Mouse (Mus musculus): ENCODE measurements at regions not wholly inside any gene's neighbourhood (a gene's known extent, or its start where the extent isn't known, plus 50 kb on each side); places are given as distances from the start of the nearest gene placed in this dataset.

DNA sequence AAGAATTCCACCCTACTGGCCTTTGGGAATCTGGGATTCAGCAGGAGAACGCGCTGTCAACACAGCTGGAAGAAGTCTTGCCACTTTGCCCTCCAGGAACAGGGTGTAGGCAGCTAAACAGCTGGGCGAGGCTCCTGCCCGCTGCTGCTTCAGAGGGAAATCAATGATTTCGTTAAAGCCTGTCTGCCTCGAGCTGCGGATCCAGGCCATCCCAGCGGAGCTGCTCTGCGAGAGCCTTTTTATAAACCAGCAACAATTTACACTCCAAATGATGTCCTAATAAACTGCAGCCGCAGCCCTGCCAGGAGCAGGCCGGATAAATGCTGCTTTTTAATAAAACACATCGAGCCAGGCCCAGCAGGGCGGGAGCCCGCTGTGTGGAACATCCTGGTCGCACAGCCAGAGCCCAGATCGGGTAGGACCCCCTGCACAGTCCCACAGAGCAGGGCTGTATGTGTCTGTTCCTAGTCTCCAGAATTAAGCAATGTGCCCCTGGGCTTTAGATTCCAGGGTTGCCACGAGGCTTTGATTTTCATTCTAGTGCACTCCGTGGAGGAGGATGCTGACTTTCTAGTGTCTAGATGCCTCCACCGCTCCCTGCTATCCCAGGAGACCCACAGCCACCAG is 78.6 kb upstream of the Hs3st2 start:
- H3K27ac ChIP-seq (ENCODE audit: low read depth): no peak overlapping the region
- H3K9ac ChIP-seq (ENCODE audit: low read length): no peak overlapping the region
- no peaks in the 10 kb centered on the region for H3K4me1 ChIP-seq (replicated peaks; ENCODE audit: control insufficient read depth, insufficient read depth, low read length)
- 18% methylated on average over 19 of the region's 19 CpGs for WGBS
- H3K27me3 ChIP-seq (replicated peaks; ENCODE audit: control insufficient read depth, insufficient read depth, low read length): no peaks in the 10 kb centered on the region; the same call in 1 of the 2 replicates
- no peak overlapping the region for H3K4me3 ChIP-seq (ENCODE audit: low read depth, low read length)
- no peak for ATAC-seq (replicated peaks; ENCODE audit: low FRiP score, low TSS enrichment, low read depth)
- H3K36me3 ChIP-seq (ENCODE audit: control insufficient read depth, insufficient read depth, low read length): no peaks in the 10 kb centered on the region
- H3K4me2 ChIP-seq (ENCODE audit: low read length): peak overlapping the region; percentile 15; the same call in 1 of the 2 replicates
- peak; percentile 51 for DNase-seq (ENCODE audit: low spot score)
- no peaks in the 10 kb centered on the region for H3K9me3 ChIP-seq (ENCODE audit: control insufficient read depth, low read length)

- H3K4me2 ChIP-seq (ENCODE audit: low read length): no peak overlapping the region
- 81% methylated on average over 4 of the region's 4 CpGs for WGBS
- no peaks in the 10 kb centered on the region; the same call in 1 of the 2 replicates for H3K27me3 ChIP-seq (replicated peaks; ENCODE audit: control insufficient read depth, insufficient read depth, low read length)
- no peaks in the 10 kb centered on the region for H3K36me3 ChIP-seq (ENCODE audit: control insufficient read depth, insufficient read depth, low read length)
- H3K27ac ChIP-seq (ENCODE audit: low read depth): no peak overlapping the region
- no peak overlapping the region for H3K4me3 ChIP-seq (ENCODE audit: low read depth, low read length)
- H3K4me1 ChIP-seq (replicated peaks; ENCODE audit: control insufficient read depth, insufficient read depth, low read length): no peaks in the 10 kb centered on the region
- no peak for DNase-seq (ENCODE audit: low spot score)
- no peaks in the 10 kb centered on the region for H3K9me3 ChIP-seq (ENCODE audit: control insufficient read depth, low read length)
- no peak overlapping the region for H3K9ac ChIP-seq (ENCODE audit: low read length)
- no peak for ATAC-seq (replicated peaks; ENCODE audit: low FRiP score, low TSS enrichment, low read depth)
Observed at GRCm38 (mm10) chr7:121314521-121314920, 77.1 kb upstream of the Hs3st2 start.

DNA sequence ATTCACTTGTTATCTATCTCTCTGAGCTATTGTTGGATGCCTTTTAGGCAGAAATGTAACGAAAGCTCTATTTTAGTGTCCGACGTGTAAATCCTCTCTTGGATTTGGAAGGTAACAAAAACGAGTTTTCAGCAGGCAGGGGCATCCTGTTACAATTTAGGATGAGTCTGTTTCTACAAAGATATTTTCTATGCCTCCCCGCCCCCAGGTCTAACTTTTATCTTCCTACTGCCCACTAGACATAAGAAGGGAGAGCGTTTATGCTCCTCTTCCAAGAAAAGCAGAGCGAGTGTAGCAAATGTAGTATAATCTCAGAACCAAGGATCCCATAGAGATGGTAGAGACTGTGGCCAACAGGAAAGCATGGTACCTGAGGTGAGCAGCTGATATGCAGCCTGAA is 62.4 kb upstream of the Hs3st2 start:
- Histone ChIP-seq H3K9me3 (ENCODE audit: control insufficient read depth, low read length) (no peaks in the 10 kb centered on the region), H3K4me1 (replicated peaks; ENCODE audit: control insufficient read depth, insufficient read depth, low read length) (no peaks in the 10 kb centered on the region), H3K27me3 (replicated peaks; ENCODE audit: control insufficient read depth, insufficient read depth, low read length) (no peaks in the 10 kb centered on the region), H3K4me3 (ENCODE audit: low read depth, low read length) (no peak overlapping the region), H3K27ac (ENCODE audit: low read depth) (no peak overlapping the region), H3K9ac (ENCODE audit: low read length) (no peak overlapping the region), H3K36me3 (ENCODE audit: control insufficient read depth, insufficient read depth, low read length) (no peaks in the 10 kb centered on the region), H3K4me2 (ENCODE audit: low read length) (no peak overlapping the region)
- ATAC-seq (replicated peaks; ENCODE audit: low FRiP score, low TSS enrichment, low read depth): no peak
- no peak for DNase-seq (ENCODE audit: low spot score)
- WGBS: 88% methylated on average over 7 of the region's 7 CpGs

- H3K27me3 ChIP-seq (replicated peaks; ENCODE audit: control insufficient read depth, insufficient read depth, low read length): no peaks in the 10 kb centered on the region
Observed at GRCm38 (mm10) chr7:121332532-121332931, 59.1 kb upstream of the Hs3st2 start.

DNA sequence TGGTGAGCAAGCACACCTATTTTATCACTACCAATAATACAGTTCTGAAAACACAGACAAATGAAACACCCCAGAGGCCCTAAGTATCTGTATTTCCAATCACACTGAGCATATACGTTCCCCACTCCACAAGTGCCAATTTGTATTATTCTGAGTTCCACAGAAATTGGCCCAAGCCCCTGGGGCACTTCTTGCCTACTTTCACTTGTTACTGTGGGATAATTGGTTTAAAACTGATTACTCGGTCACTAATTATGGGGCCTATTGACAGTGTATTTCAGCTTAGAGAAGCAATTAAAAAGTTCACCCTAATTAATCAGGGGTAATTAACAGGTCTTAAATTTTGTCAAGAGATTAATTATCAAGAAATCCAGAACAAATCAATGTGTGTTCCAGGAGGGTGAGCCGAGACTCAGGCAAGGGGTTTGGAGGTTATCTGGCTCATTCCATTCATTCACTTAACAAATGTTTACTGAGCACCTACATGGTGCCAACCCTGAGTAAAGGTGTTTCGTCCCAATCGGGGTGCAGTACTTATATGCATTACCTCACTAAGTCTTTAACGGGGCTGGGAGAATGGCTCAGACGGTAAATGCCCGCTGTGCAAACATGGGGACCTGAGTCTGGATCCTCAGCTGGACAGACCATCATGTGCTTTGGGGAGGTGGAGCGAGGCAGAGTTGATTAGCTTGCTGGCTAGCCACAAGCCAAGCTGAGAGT is 56.1 kb upstream of the Hs3st2 start:
- Histone ChIP-seq H3K27ac (ENCODE audit: low read depth) (no peak overlapping the region), H3K4me2 (ENCODE audit: low read length) (no peak overlapping the region), H3K4me1 (replicated peaks; ENCODE audit: control insufficient read depth, insufficient read depth, low read length) (no peaks in the 10 kb centered on the region), H3K9ac (ENCODE audit: low read length) (no peak overlapping the region), H3K27me3 (replicated peaks; ENCODE audit: control insufficient read depth, insufficient read depth, low read length) (no peaks in the 10 kb centered on the region), H3K36me3 (ENCODE audit: control insufficient read depth, insufficient read depth, low read length) (no peaks in the 10 kb centered on the region), H3K4me3 (ENCODE audit: low read depth, low read length) (no peak overlapping the region), H3K9me3 (ENCODE audit: control insufficient read depth, low read length) (no peaks in the 10 kb centered on the region)
- WGBS: 79% methylated on average over 9 of the region's 9 CpGs
- DNase-seq (ENCODE audit: low spot score): no peak
- ATAC-seq (replicated peaks; ENCODE audit: low FRiP score, low TSS enrichment, low read depth): no peak

More at GRCm38 (mm10) chr7:121332532-121332931, 59.1 kb upstream of the Hs3st2 start:
- Histone ChIP-seq H3K4me2 (ENCODE audit: low read length) (no peak overlapping the region), H3K27ac (ENCODE audit: low read depth) (no peak overlapping the region), H3K9ac (ENCODE audit: low read length) (no peak overlapping the region), H3K9me3 (ENCODE audit: control insufficient read depth, low read length) (no peaks in the 10 kb centered on the region), H3K36me3 (ENCODE audit: control insufficient read depth, insufficient read depth, low read length) (no peaks in the 10 kb centered on the region), H3K4me1 (replicated peaks; ENCODE audit: control insufficient read depth, insufficient read depth, low read length) (no peaks in the 10 kb centered on the region), H3K4me3 (ENCODE audit: low read depth, low read length) (no peak overlapping the region)
- WGBS: 76% methylated on average over 2 of the region's 2 CpGs
- no peak for ATAC-seq (replicated peaks; ENCODE audit: low FRiP score, low TSS enrichment, low read depth)
- no peak for DNase-seq (ENCODE audit: low spot score)

DNA sequence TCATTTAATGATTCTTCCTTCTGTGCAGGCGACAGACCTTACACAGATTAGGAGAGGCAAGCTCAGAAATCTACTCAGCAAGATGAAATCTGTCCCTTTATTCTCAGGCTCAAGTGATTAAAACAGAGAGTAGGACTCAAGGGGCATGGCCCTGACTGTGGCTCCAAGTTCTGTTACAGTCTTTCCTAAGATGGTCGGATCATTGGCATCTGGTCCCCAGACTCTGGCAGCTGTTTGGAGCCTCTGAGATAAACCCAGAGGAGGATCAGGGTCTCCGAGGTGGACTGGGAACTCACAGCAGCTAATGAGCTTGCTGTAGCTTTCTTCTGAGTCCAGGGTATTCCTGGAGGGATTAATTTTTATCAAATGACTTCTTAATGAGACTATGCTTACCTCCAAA is 51.7 kb upstream of the Hs3st2 start:
- no peaks in the 10 kb centered on the region for H3K4me1 ChIP-seq (replicated peaks; ENCODE audit: control insufficient read depth, insufficient read depth, low read length)
- 40% methylated on average over 3 of the region's 3 CpGs for WGBS
- no peak overlapping the region for H3K4me2 ChIP-seq (ENCODE audit: low read length)
- ATAC-seq (replicated peaks; ENCODE audit: low FRiP score, low TSS enrichment, low read depth): no peak
- no peak overlapping the region for H3K27ac ChIP-seq (ENCODE audit: low read depth)
- no peak overlapping the region for H3K9ac ChIP-seq (ENCODE audit: low read length)
- H3K36me3 ChIP-seq (ENCODE audit: control insufficient read depth, insufficient read depth, low read length): no peaks in the 10 kb centered on the region
- no peak for DNase-seq (ENCODE audit: low spot score)
- no peaks in the 10 kb centered on the region for H3K27me3 ChIP-seq (replicated peaks; ENCODE audit: control insufficient read depth, insufficient read depth, low read length)
- H3K9me3 ChIP-seq (ENCODE audit: control insufficient read depth, low read length): no peaks in the 10 kb centered on the region
- H3K4me3 ChIP-seq (ENCODE audit: low read depth, low read length): no peak overlapping the region
